Mouse (Mus musculus) liver, embryonic 11.5 days (tissue): ENCODE measurements at regions not wholly inside any gene's neighbourhood (a gene's known extent, or its start where the extent isn't known, plus 50 kb on each side); places are given as distances from the start of the nearest gene placed in this dataset.

Source experiments
- ATAC-seq: fragments of 200-750 bp; cut with Nextera tagmentation; replicated peaks from 2 replicates; pipeline ENCODE4 v1.8.0; 2017; ENCODE audit warnings: moderate number of reproducible peaks, mild to moderate bottlenecking, moderate TSS enrichment, moderate library complexity; ENCODE audit not compliant: low FRiP score
- DNase-seq: peaks from one replicate; pipeline ENCODE4 v3.0.0-alpha.2; 2017; ENCODE audit warnings: low spot score
- H3K27ac ChIP-seq: fragments of 300-500 bp; sonication (generic); 2 replicates; pipeline ENCODE4 v1.5.1; 2014; ENCODE audit warnings: mild to moderate bottlenecking, low read depth, low read length, control low read depth
- H3K27me3 ChIP-seq: fragments of 300-500 bp; sonication (generic); replicated peaks from 2 replicates; pipeline ENCODE4 v1.6.1; 2014; ENCODE audit warnings: low read length, mixed read lengths; ENCODE audit not compliant: control insufficient read depth, insufficient read depth
- H3K36me3 ChIP-seq: fragments of 300-500 bp; sonication (generic); 2 replicates; pipeline ENCODE4 v1.6.1; 2014; ENCODE audit warnings: mild to moderate bottlenecking, low read length, moderate library complexity, mixed read lengths; ENCODE audit not compliant: control insufficient read depth, insufficient read depth
- H3K4me1 ChIP-seq: fragments of 300-500 bp; sonication (generic); replicated peaks from 2 replicates; pipeline ENCODE4 v1.6.1; 2014; ENCODE audit warnings: low read length, mixed read lengths; ENCODE audit not compliant: control insufficient read depth, insufficient read depth
- H3K4me2 ChIP-seq: fragments of 300-500 bp; sonication (generic); 2 replicates; pipeline ENCODE4 v1.6.1; 2014; ENCODE audit warnings: mild to moderate bottlenecking, control low read depth, moderate library complexity
- H3K4me3 ChIP-seq: fragments of 300-500 bp; sonication (generic); 2 replicates; pipeline ENCODE4 v1.5.1; 2014; ENCODE audit warnings: low read depth, low read length, control low read depth
- H3K9ac ChIP-seq: fragments of 300-500 bp; sonication (generic); 2 replicates; pipeline ENCODE4 v1.6.1; 2014; ENCODE audit warnings: low read depth, low read length, control low read depth
- H3K9me3 ChIP-seq: fragments of 300-500 bp; sonication (generic); 2 replicates; pipeline ENCODE4 v1.6.1; 2016; ENCODE audit warnings: low read length, inconsistent platforms, mixed read lengths; ENCODE audit not compliant: control insufficient read depth
- WGBS: fragments of 180-500 bp; shearing (Covaris S2); extraction: QIAGEN DNeasy Blood & Tissue Kit; methylation state at CpG from one replicate; pipeline ENCODE4 v1.1.7; 2014; 5-methylcytosine and 5-hydroxymethylcytosine counted together

- Histone ChIP-seq H3K27me3 (no peaks in the 10 kb centered on the region), H3K4me2 (no peak overlapping the region), H3K27ac (no peak overlapping the region), H3K4me1 (no peaks in the 10 kb centered on the region), H3K4me3 (no peak overlapping the region), H3K9me3 (no peaks in the 10 kb centered on the region), H3K9ac (no peak overlapping the region), H3K36me3 (no peaks in the 10 kb centered on the region)
- no peak for DNase-seq
- WGBS, result 94% methylated on average over 6 of the region's 6 CpGs
- no peak for ATAC-seq
Measured at GRCm38 (mm10) chr13:99041256-99041655, 56.9 kb upstream of the 1700024P04Rik start.

GRCm38 (mm10) chr13:99040846-99041245 is 56.5 kb upstream of the 1700024P04Rik start:
- H3K27me3 ChIP-seq, result no peaks in the 10 kb centered on the region
- no peak overlapping the region for H3K9ac ChIP-seq
- no peaks in the 10 kb centered on the region for H3K36me3 ChIP-seq
- ATAC-seq (no peak), DNase-seq (no peak)
- no peak overlapping the region for H3K27ac ChIP-seq
- H3K4me2 ChIP-seq, result no peak overlapping the region
- no peak overlapping the region for H3K4me3 ChIP-seq
- 85% methylated on average over 6 of the region's 6 CpGs for WGBS
- no peaks in the 10 kb centered on the region for H3K9me3 ChIP-seq
- H3K4me1 ChIP-seq, result no peaks in the 10 kb centered on the region

GRCm38 (mm10) chr13:99040171-99040570 is 55.8 kb upstream of the 1700024P04Rik start:
- Histone ChIP-seq H3K36me3 (no peaks in the 10 kb centered on the region), H3K9me3 (no peaks in the 10 kb centered on the region), H3K4me3 (no peak overlapping the region), H3K9ac (no peak overlapping the region), H3K27me3 (no peaks in the 10 kb centered on the region), H3K4me2 (no peak overlapping the region), H3K4me1 (no peaks in the 10 kb centered on the region), H3K27ac (no peak overlapping the region)
- DNase-seq (no peak), ATAC-seq (no peak)
- WGBS, result 64% methylated on average over 4 of the region's 4 CpGs

DNA sequence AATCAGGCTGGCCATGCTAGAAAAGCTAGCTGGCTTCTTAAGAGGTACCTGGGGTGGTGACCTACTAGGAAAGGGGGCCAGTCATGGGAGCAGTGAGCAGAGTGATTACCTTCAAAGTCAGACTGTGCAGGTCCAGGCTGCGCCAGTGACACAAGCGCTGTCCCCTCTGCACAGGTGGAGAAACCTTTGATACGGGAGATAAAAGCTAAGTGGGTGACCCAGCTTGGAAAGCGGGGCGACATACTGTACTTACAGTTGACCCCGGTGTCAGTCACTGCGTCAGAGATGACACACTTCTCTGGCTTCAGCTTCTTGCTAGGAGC is 54.7 kb upstream of the 1700024P04Rik start:
- Histone ChIP-seq H3K4me2 (no peak overlapping the region), H3K27ac (no peak overlapping the region), H3K36me3 (no peaks in the 10 kb centered on the region), H3K9me3 (no peaks in the 10 kb centered on the region), H3K4me3 (no peak overlapping the region), H3K27me3 (no peaks in the 10 kb centered on the region), H3K4me1 (no peaks in the 10 kb centered on the region), H3K9ac (no peak overlapping the region)
- ATAC-seq (no peak), DNase-seq (no peak)
- 90% methylated on average over 7 of the region's 7 CpGs for WGBS

GRCm38 (mm10) chr13:99038198-99039062 is 54.1 kb upstream of the 1700024P04Rik start:
- no peaks in the 10 kb centered on the region for H3K36me3 ChIP-seq
- H3K9ac ChIP-seq, result no peak overlapping the region
- no peak overlapping the region for H3K4me3 ChIP-seq
- no peak overlapping the region for H3K4me2 ChIP-seq
- no peak overlapping the region for H3K27ac ChIP-seq
- DNase-seq (no peak), ATAC-seq (no peak)
- H3K27me3 ChIP-seq, result no peaks in the 10 kb centered on the region
- H3K4me1 ChIP-seq, result no peaks in the 10 kb centered on the region
- no peaks in the 10 kb centered on the region for H3K9me3 ChIP-seq
- WGBS, result 51% methylated on average over 15 of the region's 15 CpGs

GRCm38 (mm10) chr13:99037131-99037530 is 52.8 kb upstream of the 1700024P04Rik start:
- 82% methylated on average over 4 of the region's 4 CpGs for WGBS

More at GRCm38 (mm10) chr13:99037131-99037530, 52.8 kb upstream of the 1700024P04Rik start:
- Histone ChIP-seq H3K9ac (no peak overlapping the region), H3K4me1 (no peaks in the 10 kb centered on the region), H3K27me3 (no peaks in the 10 kb centered on the region), H3K9me3 (no peaks in the 10 kb centered on the region), H3K36me3 (no peaks in the 10 kb centered on the region), H3K4me2 (no peak overlapping the region), H3K4me3 (no peak overlapping the region), H3K27ac (no peak overlapping the region)
- ATAC-seq, result no peak
- DNase-seq, result no peak
